ENCODE assay signal across 8 mouse cellular contexts in the genomic region with DNA sequence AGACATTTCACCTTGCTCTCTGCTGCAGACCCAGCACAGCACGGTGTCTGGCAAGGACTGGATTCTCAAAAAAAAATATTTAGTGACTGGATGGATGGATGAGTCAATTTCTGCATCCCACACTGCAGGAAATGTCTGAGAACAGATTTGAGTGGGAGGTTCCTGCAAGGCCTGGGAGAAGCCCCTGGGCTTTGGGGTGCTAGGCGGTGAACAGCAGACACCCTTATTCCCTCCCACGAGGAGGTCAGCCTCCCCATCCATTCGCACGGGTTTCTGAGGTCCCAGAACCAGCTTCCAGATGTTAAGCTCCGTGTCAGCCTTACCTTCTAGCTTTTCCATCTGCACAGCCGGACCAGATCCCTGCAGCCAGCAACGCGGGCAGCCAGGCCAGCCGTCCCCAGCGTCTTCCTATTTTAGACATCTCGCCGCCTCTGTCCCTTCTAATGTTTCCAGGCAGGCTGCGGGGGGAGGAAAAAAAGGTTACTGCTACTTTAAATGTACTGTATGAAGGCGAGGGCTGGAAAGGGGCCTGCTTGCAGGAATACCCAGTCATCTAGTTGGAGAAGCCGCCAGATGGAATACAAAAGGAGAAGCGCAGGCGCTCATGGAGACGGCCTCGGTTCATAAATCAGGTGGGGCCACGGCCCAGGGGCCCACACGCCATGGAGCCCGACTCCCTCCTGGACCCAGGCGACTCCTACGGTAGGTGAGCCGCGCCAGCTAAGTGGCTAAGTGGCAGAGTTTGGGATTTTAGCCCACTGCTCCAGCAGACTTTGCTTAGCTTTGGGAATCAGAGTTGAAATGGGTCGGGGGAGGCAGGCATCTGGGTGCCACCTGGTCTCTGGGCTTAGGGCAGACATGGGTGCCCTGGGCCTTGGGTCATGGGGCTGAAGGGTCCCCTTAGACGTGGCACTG. TPM values are rescaled to one million over a fixed set of nuclear protein-coding genes. Genes with fewer than 3 reads are reported as not detected.
DNase-seq lines count a peak whose midpoint lies in the region; ATAC-seq and TF ChIP-seq lines count a peak whose summit lies in the region.

A gene (plus strand): TSS at position 356 of the 915 bp plus-strand sequence.

- no peak for TF ChIP-seq CTCF in heart, postnatal 0 days (IDR thresholded peaks at IDR 0.05; ENCODE audit: low read depth)

- no peak for TF ChIP-seq EP300 in heart, postnatal 0 days (IDR thresholded peaks at IDR 0.05; ENCODE audit: low read depth)

- H3K27ac ChIP-seq in forebrain, embryonic 13.5 days, result no peak within 1 kb of the TSS
- peak within 1 kb of the TSS; percentile 77 for H3K27ac ChIP-seq in heart, postnatal 0 days (ENCODE audit: low read depth)
- peak within 1 kb of the TSS; percentile 14; the same call in 1 of the 2 replicates for H3K27ac ChIP-seq in neural tube, embryonic 11.5 days (ENCODE audit: low read depth, low read length)

- H3K4me2 ChIP-seq in forebrain, embryonic 13.5 days, result no peak within 1 kb of the TSS
- peak within 1 kb of the TSS; percentile 54 for H3K4me2 ChIP-seq in heart, postnatal 0 days (ENCODE audit: low read depth, low read length)
- H3K4me2 ChIP-seq in neural tube, embryonic 11.5 days (ENCODE audit: low read depth), result 0 out of 2 replicates have a peak within 1 kb of the TSS, but pooled peaks have one; percentile 10

- no peak for ATAC-seq in forebrain, embryonic 13.5 days
- ATAC-seq in heart, postnatal 0 days (ENCODE audit: insufficient read depth, low read depth), result no peak
- no peak for ATAC-seq in neural tube, embryonic 11.5 days (ENCODE audit: insufficient read depth, low FRiP score, low TSS enrichment)

- peaks cover 11% of the 10 kb centered on the region for H3K4me1 ChIP-seq in forebrain, embryonic 13.5 days
- H3K4me1 ChIP-seq in heart, postnatal 0 days (ENCODE audit: control insufficient read depth, insufficient read depth), result peaks cover 17% of the 10 kb centered on the region
- peaks cover 14% of the 10 kb centered on the region for H3K4me1 ChIP-seq in neural tube, embryonic 11.5 days (ENCODE audit: control insufficient read depth, insufficient read depth, low read length)

- H3K27me3 ChIP-seq in forebrain, embryonic 13.5 days, result no peaks in the 10 kb centered on the region
- H3K27me3 ChIP-seq in heart, postnatal 0 days (ENCODE audit: control insufficient read depth, insufficient read depth, low read length), result no peaks in the 10 kb centered on the region
- H3K27me3 ChIP-seq in neural tube, embryonic 11.5 days (ENCODE audit: control insufficient read depth, insufficient read depth, low read length), result no peaks in the 10 kb centered on the region

- H3K36me3 ChIP-seq in forebrain, embryonic 13.5 days (ENCODE audit: poor library complexity, severe bottlenecking), result no peaks in the 10 kb centered on the region
- no peaks in the 10 kb centered on the region for H3K36me3 ChIP-seq in heart, postnatal 0 days (replicated peaks; ENCODE audit: control insufficient read depth, insufficient read depth, low read length)
- H3K36me3 ChIP-seq in neural tube, embryonic 11.5 days (ENCODE audit: control insufficient read depth, insufficient read depth, low read length), result no peaks in the 10 kb centered on the region

- no peak within 1 kb of the TSS for H3K9ac ChIP-seq in forebrain, embryonic 13.5 days
- peak within 1 kb of the TSS; percentile 41 for H3K9ac ChIP-seq in heart, postnatal 0 days (replicated peaks; ENCODE audit: low read depth, low read length)
- peak within 1 kb of the TSS; percentile 33; the same call in 1 of the 2 replicates for H3K9ac ChIP-seq in neural tube, embryonic 11.5 days (ENCODE audit: low read length)

- no peak within 1 kb of the TSS for H3K4me3 ChIP-seq in forebrain, embryonic 13.5 days
- peak within 1 kb of the TSS; percentile 33 for H3K4me3 ChIP-seq in heart, postnatal 0 days (ENCODE audit: low read depth, low read length)
- no peak within 1 kb of the TSS for H3K4me3 ChIP-seq in neural tube, embryonic 11.5 days (ENCODE audit: low read depth, low read length)

- WGBS in forebrain, embryonic 13.5 days, result 69% methylated on average over 29 of the region's 29 CpGs
- WGBS in heart, postnatal 0 days, result 35% methylated on average over 29 of the region's 29 CpGs
- 44% methylated on average over 29 of the region's 29 CpGs for WGBS in neural tube, embryonic 11.5 days

- DNase-seq in embryo, embryonic 10.5 days (ENCODE audit: low spot score), result peak; percentile 28
- DNase-seq in embryo, embryonic 10 days (ENCODE audit: low spot score), result no peak
- DNase-seq in adrenal gland, postnatal 10 days, result no peak
- DNase-seq in heart, postnatal 0 days (ENCODE audit: low spot score), result peak; percentile 47
- peak in 1 of 2 experiments; percentile 45 for DNase-seq in layer of hippocampus, postnatal 25 days (ENCODE audit: extremely low spot score in 1 of 2, low spot score in 1 of 2)
- peak; percentile 29 for DNase-seq in neural tube, embryonic 11.5 days (ENCODE audit: low spot score)
- no peak for DNase-seq in urinary bladder, postnatal 4 days (ENCODE audit: low spot score in 2 of 2)

- no peaks in the 10 kb centered on the region for H3K9me3 ChIP-seq in forebrain, embryonic 13.5 days (replicated peaks)
- H3K9me3 ChIP-seq in heart, postnatal 0 days (replicated peaks; ENCODE audit: control insufficient read depth, low read length), result no peaks in the 10 kb centered on the region
- no peaks in the 10 kb centered on the region for H3K9me3 ChIP-seq in neural tube, embryonic 11.5 days (ENCODE audit: control insufficient read depth, low read length)

RNA-seq across cellular contexts. Expression of the gene that starts here (rescaled TPM):
- 10 to 100 TPM; 55.2 to 69.6 TPM for total RNA-seq in adrenal gland, postnatal 10 days (2021)
- 27.4 and 27.6 TPM in 2 replicates for polyA plus RNA-seq in forebrain, embryonic 13.5 days (2015; fragmentation: Nextera tagmentation; extraction: Ambion mirVana)
- 57.7 and 61.1 TPM in 2 replicates for total RNA-seq in heart, postnatal 0 days (2014; rRNA removed; ENCODE audit: low replicate concordance)
- polyA plus RNA-seq in heart, postnatal 0 days (2015; fragmentation: Nextera tagmentation; extraction: Ambion mirVana), result 23.8 and 23.9 TPM in 2 replicates
- 100 to 1,000 TPM; 103 to 118 TPM for total RNA-seq in layer of hippocampus, postnatal 25 days (2021)
- polyA plus RNA-seq in neural tube, embryonic 11.5 days (2014; fragmentation: Nextera tagmentation; extraction: Ambion mirVana), result 54.4 and 61.2 TPM in 2 replicates

Comparison
In these comparisons a context has a peak if more than half of its experiments do, and no peak if none do; other contexts are left out.
1. DNase-seq: peak in embryo, embryonic 10.5 days (single experiment), heart, postnatal 0 days (single experiment) and neural tube, embryonic 11.5 days (single experiment); none in embryo, embryonic 10 days (single experiment), adrenal gland, postnatal 10 days (single experiment) and urinary bladder, postnatal 4 days (0 of 2).